Mouse (Mus musculus) heart, postnatal 0 days (tissue): ENCODE data around the gene Gm4985. TPM values are rescaled to one million over a fixed set of nuclear protein-coding genes. Genes with fewer than 3 reads are reported as not detected.
"Not testable (repeated sequence)": the region's sequence is repeated elsewhere in the genome, so short reads cannot be mapped to it uniquely, and the experiment has no call there.

ENCODE experiments used
- ATAC-seq: fragments of 200-750 bp; cut with Nextera tagmentation; 2 replicates; pipeline ENCODE4 v1.8.0; 2017; ENCODE audit warnings: low read depth, moderate number of reproducible peaks, moderate library complexity; ENCODE audit not compliant: insufficient read depth
- DNase-seq: peaks from one replicate; pipeline ENCODE4 v3.0.0-alpha.2; 2016; ENCODE audit warnings: low spot score
- H3K27ac ChIP-seq: fragments of 300-500 bp; sonication (generic); 2 replicates; pipeline ENCODE4 v1.5.1; 2014; ENCODE audit warnings: low read depth, mild to moderate bottlenecking
- H3K27me3 ChIP-seq: fragments of 300-500 bp; sonication (generic); 2 replicates; pipeline ENCODE4 v1.6.1; 2014; ENCODE audit warnings: low read length, mixed read lengths; ENCODE audit not compliant: control insufficient read depth, insufficient read depth
- H3K36me3 ChIP-seq: fragments of 300-500 bp; sonication (generic); replicated peaks from 2 replicates; pipeline ENCODE4 v1.6.1; 2014; ENCODE audit warnings: low read length, mixed read lengths; ENCODE audit not compliant: control insufficient read depth, insufficient read depth
- H3K4me1 ChIP-seq: fragments of 300-500 bp; sonication (generic); 2 replicates; pipeline ENCODE4 v1.6.1; 2014; ENCODE audit warnings: antibody characterized with exemption; ENCODE audit not compliant: control insufficient read depth, insufficient read depth
- H3K4me2 ChIP-seq: fragments of 300-500 bp; sonication (generic); 2 replicates; pipeline ENCODE4 v1.6.1; 2014; ENCODE audit warnings: low read depth, mild to moderate bottlenecking, low read length, moderate library complexity
- H3K4me3 ChIP-seq: fragments of 300-500 bp; sonication (generic); 2 replicates; pipeline ENCODE4 v1.5.1; 2014; ENCODE audit warnings: low read depth, low read length
- H3K9ac ChIP-seq: fragments of 300-500 bp; sonication (generic); replicated peaks from 2 replicates; pipeline ENCODE4 v1.6.1; 2014; ENCODE audit warnings: low read depth, low read length, mixed read lengths
- H3K9me3 ChIP-seq: fragments of 300-500 bp; sonication (generic); replicated peaks from 2 replicates; pipeline ENCODE4 v1.6.1; 2016; ENCODE audit warnings: low read length; ENCODE audit not compliant: control insufficient read depth
- CTCF ChIP-seq: IDR thresholded peaks from 2 replicates; pipeline ENCODE4 v1.5.1; 2016; ENCODE audit warnings: antibody characterized with exemption, control low read depth, low read depth
- EP300 ChIP-seq: IDR thresholded peaks from 2 replicates; pipeline ENCODE4 v1.6.1; 2016; ENCODE audit warnings: antibody characterized with exemption, low read depth
- WGBS: fragments of 180-500 bp; shearing (Covaris S2); extraction: QIAGEN DNeasy Blood & Tissue Kit; methylation state at CpG from one replicate; pipeline ENCODE4 v1.1.7; 2014; 5-methylcytosine and 5-hydroxymethylcytosine counted together
- microRNA-seq: library from miRNA; unstranded; fragments of <30 nt; microRNA quantifications from one replicate; pipeline ENCODE4, GENCODE M21; 2016
- polyA plus RNA-seq: library from polyadenylated mRNA; unstranded; fragments of >200 nt; fragmentation: Nextera tagmentation; extraction: Ambion mirVana; gene quantifications from 2 replicates; pipeline ENCODE4 v1.2.1, GENCODE M21; 2015
- total RNA-seq: library from RNA; depleted of rRNA; stranded (reverse); fragments of >200 nt; gene quantifications from 2 replicates; pipeline ENCODE4 v1.2.3, GENCODE M21; 2014; ENCODE audit warnings: low replicate concordance; rRNA removed

Gm4985 gene
- total RNA-seq (not detected in 2 replicates), polyA plus RNA-seq (not detected in 2 replicates)

DNA sequence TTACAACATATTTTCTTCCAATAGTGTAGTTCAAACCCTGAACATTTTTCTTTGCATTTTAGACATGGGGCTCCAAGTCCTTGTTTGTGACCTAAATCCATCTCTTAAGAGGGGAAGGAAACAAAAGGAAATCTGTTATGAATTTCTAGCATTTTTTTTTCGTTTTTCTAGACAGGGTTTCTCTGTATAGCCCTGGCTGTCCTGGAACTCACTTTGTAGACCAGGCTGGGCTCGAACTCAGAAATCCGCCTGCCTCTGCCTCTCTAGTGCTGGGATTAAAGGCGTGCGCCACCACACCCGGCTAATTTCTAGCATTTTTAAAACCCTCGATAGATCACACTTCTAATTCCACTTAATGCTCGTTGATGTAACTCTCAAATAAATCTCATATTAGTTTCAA lies at the start of gene Gm4985:
Gene Gm4985 (minus strand): TSS at position 101 of the 400 bp plus-strand sequence.
- ATAC-seq, DNase-seq: not testable (repeated sequence)
- 65% methylated on average over 8 of the region's 8 CpGs for WGBS

GRCm38 (mm10) chrX:23954161-23954560 lies 4.6 kb downstream of the Gm4985 start:
- Histone ChIP-seq H3K4me2 (no peak overlapping the region), H3K27ac (no peak overlapping the region), H3K9me3 (no peaks in the 10 kb centered on the region; the same call in 1 of the 2 replicates), H3K27me3 (no peaks in the 10 kb centered on the region), H3K9ac (no peak overlapping the region), H3K36me3 (no peaks in the 10 kb centered on the region), H3K4me3 (no peak overlapping the region), H3K4me1 (no peaks in the 10 kb centered on the region)
- no peak for ATAC-seq
- no peak for TF ChIP-seq CTCF
- TF ChIP-seq EP300 = no peak
- 63% methylated on average over 2 of the region's 2 CpGs for WGBS
- DNase-seq = no peak

More for the DNA sequence above, at the start of gene Gm4985:
- not testable (repeated sequence) for H3K9ac ChIP-seq, H3K4me3 ChIP-seq, H3K4me2 ChIP-seq, H3K27me3 ChIP-seq, H3K36me3 ChIP-seq, H3K27ac ChIP-seq, H3K4me1 ChIP-seq, H3K9me3 ChIP-seq

Small RNA genes lying within 50 kb of the gene (microRNA-seq; reads per million reads assigned to microRNA genes)
- gene Gm25299 = not detected

Other genes with a start within 250 kb of the Gm4985 start
- gene Gm4907, start 76.4 kb downstream of the Gm4985 start, total RNA-seq = not detected in 2 replicates
- not detected in 2 replicates for gene Gm4907, start 76.4 kb downstream of the Gm4985 start, polyA plus RNA-seq